ENCODE assay signal across 8 mouse cellular contexts in genomic region chr2:92883912-92884243, GRCm38 (mm10). TPM values are rescaled to one million over a fixed set of nuclear protein-coding genes. Genes with fewer than 3 reads are reported as not detected.
DNase-seq lines count a peak whose midpoint lies in the region; TF ChIP-seq lines count a peak whose summit lies in the region.

No protein-coding gene starts in this region.

- intact Hi-C loops in gastrocnemius, postnatal 14 days (cut with DNase I; ENCODE audit: low total_unique reads) = no loop called here
- intact Hi-C loops in left cerebral cortex, postnatal 36 days (cut with DNase I) = no loop called here

- DNase-seq in heart, adult 8-10 months (ENCODE audit: low spot score) = peak; percentile 3
- DNase-seq in heart, adult 11 months = no peak
- DNase-seq in brain, embryonic 14.5 days (ENCODE audit: low read depth) = peak; percentile 80
- DNase-seq in induced T-regulatory cell, adult 2 months (ENCODE audit: low read depth) = peak; percentile 35
- DNase-seq in lung, postnatal 25 days (ENCODE audit: low spot score) = peak; percentile 21
- DNase-seq in gastrocnemius, postnatal 14 days = no peak
- no peak for DNase-seq in layer of hippocampus, adult 8-10 months (ENCODE audit: low spot score in 2 of 2)
- DNase-seq in left cerebral cortex, postnatal 36 days (ENCODE audit: low spot score in 2 of 2) = no peak

- no peak for TF ChIP-seq CTCF in brain, embryonic 14.5 days (IDR thresholded peaks at IDR 0.05; ENCODE audit: borderline replicate concordance, extremely low read depth, insufficient read depth, insufficient read length)

- no peak for TF ChIP-seq POLR2A in brain, embryonic 14.5 days (IDR thresholded peaks at IDR 0.05; ENCODE audit: borderline replicate concordance, extremely low read depth, insufficient read depth, insufficient read length, poor library complexity, severe bottlenecking)

RNA-seq across cellular contexts. Expression of gene Syt13, which starts 31.0 kb away (rescaled TPM):
- under 1 TPM; 0.25 to 0.94 (median 0.38) TPM for total RNA-seq in heart, adult 8-10 months (2022)
- polyA plus RNA-seq in brain, embryonic 14.5 days (2012; rRNA removed) = 65.0 and 80.5 TPM in 2 replicates
- total RNA-seq in gastrocnemius, postnatal 14 days (2021) = under 1 TPM; 0.18 to 0.27 TPM
- total RNA-seq in layer of hippocampus, adult 8-10 months (2022) = 100 to 1,000 TPM; 125 to 148 (median 136) TPM
- 100 to 1,000 TPM; 174 to 218 TPM for total RNA-seq in left cerebral cortex, postnatal 36 days (2021)

Comparison
In these comparisons a context has a peak if more than half of its experiments do, and no peak if none do; other contexts are left out.
1. DNase-seq: peak in heart, adult 8-10 months (single experiment), brain, embryonic 14.5 days (single experiment), induced T-regulatory cell, adult 2 months (single experiment) and lung, postnatal 25 days (single experiment); none in heart, adult 11 months (single experiment), gastrocnemius, postnatal 14 days (single experiment), layer of hippocampus, adult 8-10 months (0 of 2) and left cerebral cortex, postnatal 36 days (0 of 2).
2. RNA of gene Syt13, which starts 31.0 kb away (total RNA-seq): 174 to 218 TPM in left cerebral cortex, postnatal 36 days and 125 to 148 TPM in layer of hippocampus, adult 8-10 months; 0.25 to 0.94 TPM in heart, adult 8-10 months and 0.18 to 0.27 TPM in gastrocnemius, postnatal 14 days; every median in the first group is over 10 times any median in the second.